ENCODE assay signal across 25 mouse cellular contexts in genomic region chr13:13547889-13548288, GRCm38 (mm10). TPM values are rescaled to one million over a fixed set of nuclear protein-coding genes. Genes with fewer than 3 reads are reported as not detected.
DNase-seq lines count a peak whose midpoint lies in the region; ATAC-seq and TF ChIP-seq lines count a peak whose summit lies in the region.
"Had no signal": no experiment of that assay in that cellular context is flagged by ENCODE, and none has a peak within 500 bp of the region (broad histone marks: within the 10 kb centered on the region; RNA-seq: fewer than 3 reads in every experiment).

No protein-coding gene starts in this region.

- DNase-seq in heart, adult 11 months = peak; percentile 15
- DNase-seq in heart, postnatal 10 days = no peak
- DNase-seq in left cerebral cortex, adult 2 months (ENCODE audit: extremely low spot score in 1 of 2, low spot score in 2 of 2) = no peak
- DNase-seq in left cerebral cortex, adult 8-10 months (ENCODE audit: low spot score in 2 of 2) = no peak
- DNase-seq in retina, embryonic 14.5 days (ENCODE audit: low spot score) = no peak
- DNase-seq: adrenal gland, adult 8-10 months; adrenal gland, postnatal 14 days; adrenal gland, postnatal 36 days; B cell, adult 2 months; cerebellum, adult 11-12 months; cerebellum, adult 2 months; cerebellum, adult 9-10 months; cerebellum, postnatal 10 days; cerebellum, postnatal 25 days; embryo, embryonic 11 days had no signal

- no peak for TF ChIP-seq CTCF in left cerebral cortex, adult 2 months (IDR thresholded peaks at IDR 0.05)

- no peak overlapping the region for H3K4me3 ChIP-seq in left cerebral cortex, adult 2 months
- H3K4me3 ChIP-seq: embryonic facial prominence, embryonic 13.5 days; embryonic facial prominence, embryonic 15.5 days; erythroblast, embryonic 14.5 days; forebrain, embryonic 10.5 days; forebrain, embryonic 12.5 days had no signal

- intact Hi-C loops in heart, postnatal 10 days (cut with DNase I) = no loop called here
- intact Hi-C loops in left cerebral cortex, adult 2 months (cut with DNase I) = loop anchor here (1.0 to 5.0 kb wide), 2 partner anchors 7 to 154 kb away; no protein-coding TSS in a partner anchor

- peak overlapping the region; percentile 86 for H3K27ac ChIP-seq in left cerebral cortex, adult 2 months
- H3K27ac ChIP-seq: embryonic facial prominence, embryonic 13.5 days; embryonic facial prominence, embryonic 15.5 days; forebrain, embryonic 10.5 days; forebrain, embryonic 12.5 days had no signal

- peak; percentile 43 for ATAC-seq in granulocyte monocyte progenitor cell, adult 5-6 weeks (replicated peaks; ENCODE audit: poor library complexity, severe bottlenecking)
- peak; percentile 47 for ATAC-seq in megakaryocyte progenitor cell, adult 5-6 weeks (replicated peaks; ENCODE audit: poor library complexity)
- ATAC-seq: activated CD4-positive, CD25-positive, alpha-beta regulatory T cell, adult 4 months; CD4-positive, CD25-positive, alpha-beta regulatory T cell, adult 4 months; Patski had no signal

RNA-seq across cellular contexts. Expression of gene Lyst, which starts 42.3 kb away (rescaled TPM):
- total RNA-seq in heart, postnatal 10 days (2021) = 10 to 100 TPM; 12.0 to 15.1 TPM
- total RNA-seq in left cerebral cortex, adult 2 months (2021) = 10 to 100 TPM; 63.2 to 64.6 TPM
- 10 to 100 TPM; 54.0 to 66.9 (median 61.0) TPM for total RNA-seq in left cerebral cortex, adult 8-10 months (2022)
- 68.7 and 69.9 TPM in 2 replicates for total RNA-seq in granulocyte monocyte progenitor cell, adult 5-6 weeks (2014; fragmentation: Nextera tagmentation)
- total RNA-seq in granulocyte monocyte progenitor cell, adult 5-6 weeks (2017) = 77.8 and 90.0 TPM in 2 replicates
- 55.4 and 68.7 TPM in 2 replicates for total RNA-seq in megakaryocyte progenitor cell, adult 5-6 weeks (2015)
- total RNA-seq in megakaryocyte progenitor cell, adult 5-6 weeks (2017) = 48.7 and 55.6 TPM in 2 replicates
